Mouse (Mus musculus) forebrain, embryonic 16.5 days (tissue): Measurements from ENCODE around the gene Olfr178. TPM values are rescaled to one million over a fixed set of nuclear protein-coding genes. Genes with fewer than 3 reads are reported as not detected.

Experiments used
- ATAC-seq: fragments of 200-750 bp; cut with Nextera tagmentation; 2 replicates; pipeline ENCODE4 v1.8.0; 2017; ENCODE audit warnings: mild to moderate bottlenecking, moderate library complexity
- H3K27ac ChIP-seq: fragments of 300-500 bp; sonication (generic); 2 replicates; pipeline ENCODE4 v1.5.1; 2014; ENCODE audit warnings: low read length, control low read depth
- H3K27me3 ChIP-seq: fragments of 300-500 bp; sonication (generic); replicated peaks from 2 replicates; pipeline ENCODE4 v1.6.1; 2014; ENCODE audit warnings: low read length; ENCODE audit not compliant: control insufficient read depth, insufficient read depth
- H3K36me3 ChIP-seq: fragments of 300-500 bp; sonication (generic); 2 replicates; pipeline ENCODE4 v1.6.1; 2014; ENCODE audit not compliant: control insufficient read depth, insufficient read depth
- H3K4me1 ChIP-seq: fragments of 300-500 bp; sonication (generic); replicated peaks from 2 replicates; pipeline ENCODE4 v1.6.1; 2014; ENCODE audit warnings: low read length; ENCODE audit not compliant: control insufficient read depth, insufficient read depth
- H3K4me2 ChIP-seq: fragments of 300-500 bp; sonication (generic); 2 replicates; pipeline ENCODE4 v1.6.1; 2014; ENCODE audit warnings: mild to moderate bottlenecking, low read length, control low read depth
- H3K4me3 ChIP-seq: fragments of 300-500 bp; sonication (generic); replicated peaks from 2 replicates; pipeline ENCODE4 v1.5.1; 2014; ENCODE audit warnings: mild to moderate bottlenecking, low read length, control low read depth
- H3K9ac ChIP-seq: fragments of 300-500 bp; sonication (generic); replicated peaks from 2 replicates; pipeline ENCODE4 v1.6.1; 2014; ENCODE audit warnings: low read depth, low read length, control low read depth
- H3K9me3 ChIP-seq: fragments of 300-500 bp; sonication (generic); 2 replicates; pipeline ENCODE4 v1.6.1; 2016; ENCODE audit warnings: low read length; ENCODE audit not compliant: control insufficient read depth
- WGBS: fragments of 180-500 bp; shearing (Covaris S2); extraction: QIAGEN DNeasy Blood & Tissue Kit; methylation state at CpG from one replicate; pipeline ENCODE4 v1.1.7; 2014; 5-methylcytosine and 5-hydroxymethylcytosine counted together
- polyA plus RNA-seq: library from polyadenylated mRNA; unstranded; fragments of >200 nt; fragmentation: Nextera tagmentation; extraction: Ambion mirVana; gene quantifications from 2 replicates; pipeline ENCODE4 v1.2.1, GENCODE M21; 2015

Gene Olfr178
- polyA plus RNA-seq: not detected in 2 replicates

GRCm38 (mm10) chr16:58891963-58892362 is at the start of gene Olfr178:
Gene Olfr178 (minus strand): TSS chr16:58892063.
- Histone ChIP-seq H3K9me3 (no peaks in the 10 kb centered on the region), H3K4me2 (no peak within 1 kb of the TSS), H3K4me3 (no peak within 1 kb of the TSS), H3K27me3 (no peaks in the 10 kb centered on the region), H3K36me3 (no peaks in the 10 kb centered on the region), H3K4me1 (no peaks in the 10 kb centered on the region), H3K27ac (no peak within 1 kb of the TSS), H3K9ac (no peak within 1 kb of the TSS)
- 96% methylated on average over 3 of the region's 3 CpGs for WGBS
- ATAC-seq: no peak

GRCm38 (mm10) chr16:58929292-58929691 is 37.4 kb upstream of the Olfr178 start, which contains the start of gene Olfr180:
Gene Olfr180 (minus strand): TSS chr16:58929392.
- WGBS: 84% methylated on average over 4 of the region's 4 CpGs
- no peaks in the 10 kb centered on the region for H3K4me1 ChIP-seq
- no peak within 1 kb of the TSS for H3K27ac ChIP-seq
- H3K4me3 ChIP-seq: no peak within 1 kb of the TSS
- H3K27me3 ChIP-seq: no peaks in the 10 kb centered on the region
- H3K36me3 ChIP-seq: no peaks in the 10 kb centered on the region
- H3K9me3 ChIP-seq: no peaks in the 10 kb centered on the region
- H3K9ac ChIP-seq: no peak within 1 kb of the TSS
- no peak for ATAC-seq
- no peak within 1 kb of the TSS for H3K4me2 ChIP-seq

GRCm38 (mm10) chr16:58928655-58929054 is 36.8 kb upstream of the Olfr178 start, which contains the start of gene Olfr181:
Gene Olfr181 (minus strand): TSS chr16:58928755.
- 53% methylated on average over 1 of the region's 1 CpGs for whole genome bisulfite sequencing
- no peak within 1 kb of the TSS for H3K27ac ChIP-seq

GRCm38 (mm10) chr16:58884416-58884815 is 7.4 kb downstream of the Olfr178 start:
- WGBS: 85% methylated on average over 2 of the region's 2 CpGs
- Histone ChIP-seq H3K36me3 (no peaks in the 10 kb centered on the region), H3K9me3 (no peaks in the 10 kb centered on the region), H3K9ac (no peak overlapping the region), H3K4me1 (no peaks in the 10 kb centered on the region), H3K4me3 (no peak overlapping the region), H3K27ac (no peak overlapping the region), H3K4me2 (no peak overlapping the region), H3K27me3 (no peaks in the 10 kb centered on the region)
- no peak for ATAC-seq

More at GRCm38 (mm10) chr16:58928655-58929054, 36.8 kb upstream of the Olfr178 start, which contains the start of gene Olfr181:
- no peaks in the 10 kb centered on the region for H3K9me3 ChIP-seq
- H3K4me2 ChIP-seq: no peak within 1 kb of the TSS
- H3K4me1 ChIP-seq: no peaks in the 10 kb centered on the region
- no peaks in the 10 kb centered on the region for H3K27me3 ChIP-seq
- no peak for ATAC-seq
- H3K4me3 ChIP-seq: no peak within 1 kb of the TSS
- no peaks in the 10 kb centered on the region for H3K36me3 ChIP-seq
- H3K9ac ChIP-seq: no peak within 1 kb of the TSS

GRCm38 (mm10) chr16:58874668-58875067 is 17.2 kb downstream of the Olfr178 start, which contains the start of gene Olfr177:
Gene Olfr177 (minus strand): TSS chr16:58874768.
- no peak for ATAC-seq
- Histone ChIP-seq H3K9ac (no peak within 1 kb of the TSS), H3K27me3 (no peaks in the 10 kb centered on the region), H3K4me3 (no peak within 1 kb of the TSS), H3K36me3 (no peaks in the 10 kb centered on the region), H3K4me2 (no peak within 1 kb of the TSS), H3K4me1 (no peaks in the 10 kb centered on the region), H3K9me3 (no peaks in the 10 kb centered on the region), H3K27ac (no peak within 1 kb of the TSS)
- WGBS: 49% methylated on average over 1 of the region's 1 CpGs

GRCm38 (mm10) chr16:58861479-58861878 is 30.4 kb downstream of the Olfr178 start:
- no peaks in the 10 kb centered on the region for H3K27me3 ChIP-seq
- no peak for ATAC-seq
- H3K4me2 ChIP-seq: no peak overlapping the region
- H3K36me3 ChIP-seq: no peaks in the 10 kb centered on the region
- WGBS: 82% methylated on average over 1 of the region's 1 CpGs
- H3K27ac ChIP-seq: no peak overlapping the region
- no peaks in the 10 kb centered on the region for H3K4me1 ChIP-seq
- H3K4me3 ChIP-seq: no peak overlapping the region
- no peaks in the 10 kb centered on the region for H3K9me3 ChIP-seq
- H3K9ac ChIP-seq: no peak overlapping the region

GRCm38 (mm10) chr16:58860032-58860737 is 31.7 kb downstream of the Olfr178 start:
- Histone ChIP-seq H3K4me3 (no peak overlapping the region), H3K9me3 (no peaks in the 10 kb centered on the region), H3K4me1 (no peaks in the 10 kb centered on the region), H3K4me2 (no peak overlapping the region), H3K36me3 (no peaks in the 10 kb centered on the region), H3K9ac (no peak overlapping the region), H3K27me3 (no peaks in the 10 kb centered on the region), H3K27ac (no peak overlapping the region)
- no peak for ATAC-seq
- WGBS: 97% methylated on average over 2 of the region's 2 CpGs

Other genes with a start within 250 kb of the Olfr178 start
- 8.5 and 11.1 TPM in 2 replicates for gene Cpox, start 221.8 kb downstream of the Olfr178 start, polyA plus RNA-seq
- not detected in 2 replicates for gene Gpr15, start 173.0 kb downstream of the Olfr178 start, polyA plus RNA-seq
- gene Cldnd1, start 164.2 kb downstream of the Olfr178 start, polyA plus RNA-seq: 118 and 119 TPM in 2 replicates
- not detected in 2 replicates for gene Olfr172, start 128.9 kb downstream of the Olfr178 start, polyA plus RNA-seq
- gene Olfr173, start 91.8 kb downstream of the Olfr178 start, polyA plus RNA-seq: not detected in 2 replicates
- not detected in 2 replicates for gene Olfr175-ps1, start 65.3 kb downstream of the Olfr178 start, polyA plus RNA-seq
- gene Olfr177, start 17.3 kb downstream of the Olfr178 start, polyA plus RNA-seq: not detected in 2 replicates
- not detected in 2 replicates for gene Olfr181, start 36.7 kb upstream of the Olfr178 start, polyA plus RNA-seq
- gene Olfr180, start 37.3 kb upstream of the Olfr178 start, polyA plus RNA-seq: not detected in 2 replicates
- gene Olfr183, start 103.3 kb upstream of the Olfr178 start, polyA plus RNA-seq: not detected in 2 replicates
- not detected in 2 replicates for gene Olfr186, start 138.2 kb upstream of the Olfr178 start, polyA plus RNA-seq
- not detected in 2 replicates for gene Olfr187, start 147.7 kb upstream of the Olfr178 start, polyA plus RNA-seq
- not detected in 2 replicates for gene Olfr190, start 185.9 kb upstream of the Olfr178 start, polyA plus RNA-seq
- not detected in 2 replicates for gene Olfr191, start 197.8 kb upstream of the Olfr178 start, polyA plus RNA-seq
- not detected in 2 replicates for gene Olfr193, start 219.8 kb upstream of the Olfr178 start, polyA plus RNA-seq
- gene Olfr194, start 229.0 kb upstream of the Olfr178 start, polyA plus RNA-seq: not detected in 2 replicates